Mouse (Mus musculus) embryonic facial prominence, embryonic 12.5 days (tissue): ENCODE measurements around the gene Cdkn2b. TPM values are rescaled to one million over a fixed set of nuclear protein-coding genes. Genes with fewer than 3 reads are reported as not detected.

Source experiments
- ATAC-seq: fragments of 200-750 bp; cut with Nextera tagmentation; 2 replicates; pipeline ENCODE4 v1.8.0; 2017; ENCODE audit not compliant: insufficient number of reproducible peaks, insufficient read depth, low FRiP score, low TSS enrichment
- H3K27ac ChIP-seq: fragments of 300-500 bp; sonication (generic); 2 replicates; pipeline ENCODE4 v1.5.1; 2016; ENCODE audit warnings: mild to moderate bottlenecking
- H3K27me3 ChIP-seq: fragments of 300-500 bp; sonication (generic); 2 replicates; pipeline ENCODE4 v1.6.1; 2016; ENCODE audit warnings: mild to moderate bottlenecking, moderate library complexity
- H3K36me3 ChIP-seq: fragments of 300-500 bp; sonication (generic); 2 replicates; pipeline ENCODE4 v1.6.1; 2016; ENCODE audit warnings: mild to moderate bottlenecking
- H3K4me1 ChIP-seq: fragments of 300-500 bp; sonication (generic); 2 replicates; pipeline ENCODE4 v1.6.1; 2016
- H3K4me2 ChIP-seq: fragments of 300-500 bp; sonication (generic); replicated peaks from 2 replicates; pipeline ENCODE4 v1.6.1; 2016; ENCODE audit warnings: mild to moderate bottlenecking, moderate library complexity
- H3K4me3 ChIP-seq: fragments of 300-500 bp; sonication (generic); 2 replicates; pipeline ENCODE4 v1.5.1; 2016; ENCODE audit warnings: mild to moderate bottlenecking
- H3K9ac ChIP-seq: fragments of 300-500 bp; sonication (generic); 2 replicates; pipeline ENCODE4 v1.6.1; 2016; ENCODE audit warnings: mild to moderate bottlenecking, moderate library complexity
- H3K9me3 ChIP-seq: fragments of 300-500 bp; sonication (generic); 2 replicates; pipeline ENCODE4 v1.6.1; 2016; ENCODE audit warnings: mild to moderate bottlenecking, moderate library complexity
- WGBS: fragments of 180-500 bp; shearing (Covaris S2); methylation state at CpG from one replicate; pipeline ENCODE4 v1.1.7; 2016; 5-methylcytosine and 5-hydroxymethylcytosine counted together
- polyA plus RNA-seq: library from polyadenylated mRNA; unstranded; fragments of >200 nt; fragmentation: Nextera tagmentation; extraction: Ambion mirVana; gene quantifications from 2 replicates; pipeline ENCODE4 v1.2.1, GENCODE M21; 2016

The Cdkn2b gene
- polyA plus RNA-seq, 1 experiment from 2014 or later, result 2.0 TPM

DNA sequence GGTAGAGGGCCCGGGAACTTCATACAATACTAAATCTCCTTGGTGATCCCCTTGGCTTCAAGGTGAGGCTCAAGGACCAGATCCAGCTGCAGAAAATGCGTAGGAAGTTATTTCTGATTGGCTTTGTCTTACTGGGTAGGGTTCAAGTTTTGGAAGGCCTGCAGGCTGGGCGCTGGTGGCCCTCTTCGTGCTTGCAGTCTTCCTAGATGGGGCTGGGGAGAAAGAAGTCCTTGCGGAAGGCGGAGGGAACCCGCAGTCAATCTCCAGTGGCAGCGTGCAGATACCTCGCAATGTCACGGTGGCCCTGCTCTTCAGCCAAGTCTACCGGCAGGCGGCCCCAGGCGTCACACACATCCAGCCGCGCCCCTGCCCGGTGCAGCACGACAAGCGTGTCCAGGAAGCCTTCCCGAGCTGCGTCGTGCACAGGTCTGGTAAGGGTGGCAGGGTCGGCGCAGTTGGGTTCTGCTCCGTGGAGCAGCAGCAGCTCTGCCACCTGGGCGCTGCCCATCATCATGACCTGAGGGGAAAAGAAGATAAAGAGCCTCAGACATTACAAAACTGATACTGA is 4.0 kb downstream of the Cdkn2b start:
- Histone ChIP-seq H3K4me2 (no peak overlapping the region), H3K9me3 (no peaks in the 10 kb centered on the region), H3K4me1 (peaks cover 11% of the 10 kb centered on the region; the same call in 1 of the 2 replicates), H3K27me3 (peaks cover 86% of the 10 kb centered on the region), H3K36me3 (no peaks in the 10 kb centered on the region), H3K9ac (no peak overlapping the region), H3K27ac (no peak overlapping the region), H3K4me3 (no peak overlapping the region)
- ATAC-seq, result no peak
- under 1% methylated on average over 25 of the region's 25 CpGs for WGBS

DNA sequence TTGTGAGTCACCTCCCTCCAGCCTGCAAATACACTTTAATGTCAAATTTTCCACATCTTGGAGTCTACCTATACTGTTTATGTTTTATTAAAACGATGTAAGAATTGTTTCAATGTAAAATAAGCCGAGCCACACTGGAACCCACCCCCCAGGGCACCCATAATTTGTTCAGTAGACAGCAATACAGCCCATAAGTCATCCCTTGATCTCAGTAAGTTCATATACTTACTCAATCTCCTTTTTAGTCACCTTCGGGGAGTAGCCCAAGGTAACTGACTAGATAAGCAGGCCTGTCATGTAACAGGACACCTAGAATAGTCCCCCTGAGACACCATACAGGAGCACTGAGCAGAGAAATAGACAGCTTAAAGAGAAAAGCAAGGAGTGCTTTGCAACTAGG is 5.1 kb downstream of the Cdkn2b start:
- Histone ChIP-seq H3K9ac (no peak overlapping the region), H3K36me3 (no peaks in the 10 kb centered on the region), H3K4me3 (no peak overlapping the region), H3K9me3 (no peaks in the 10 kb centered on the region), H3K27ac (no peak overlapping the region), H3K4me1 (peaks cover 9% of the 10 kb centered on the region; the same call in 1 of the 2 replicates), H3K27me3 (peaks cover 81% of the 10 kb centered on the region), H3K4me2 (no peak overlapping the region)
- 5% methylated on average over 3 of the region's 3 CpGs for WGBS
- no peak for ATAC-seq

DNA sequence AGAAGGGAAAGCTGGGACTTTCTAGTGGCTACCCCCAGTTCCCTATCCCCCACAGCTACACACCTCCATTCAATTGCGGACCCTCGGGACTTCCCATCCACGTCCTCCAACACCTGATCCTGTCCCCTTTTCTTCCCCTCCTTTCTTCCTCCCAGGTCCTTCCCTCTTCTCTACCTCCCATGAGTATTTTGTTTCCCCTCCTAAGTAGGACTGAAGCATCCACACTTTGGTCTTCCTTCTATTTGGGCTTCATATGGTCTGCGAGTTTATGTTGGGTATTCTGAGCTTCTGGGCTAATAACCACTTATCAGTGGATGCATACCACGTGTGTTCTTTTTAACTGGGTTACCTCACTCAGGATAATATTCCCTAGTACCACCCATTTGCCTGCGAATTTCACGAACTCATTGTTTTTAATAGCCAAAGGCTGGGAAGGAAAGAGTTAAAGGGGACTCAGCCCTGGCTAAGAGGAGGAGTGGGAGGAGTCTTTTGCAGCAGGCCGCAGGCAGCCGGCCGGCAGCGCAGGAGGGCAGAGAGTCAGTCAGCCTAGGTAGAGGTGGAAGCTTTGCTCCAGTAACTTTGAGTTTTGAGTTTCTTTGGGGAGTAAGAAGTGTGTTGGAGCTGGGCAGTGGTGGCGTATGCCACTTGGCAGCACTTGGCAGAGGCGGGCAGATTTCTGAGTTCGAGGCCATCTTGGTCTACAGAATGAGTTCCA is 7.4 kb downstream of the Cdkn2b start:
- peaks cover 3% of the 10 kb centered on the region; the same call in 1 of the 2 replicates for H3K4me1 ChIP-seq
- no peaks in the 10 kb centered on the region for H3K36me3 ChIP-seq
- H3K4me2 ChIP-seq, result no peak overlapping the region
- no peak overlapping the region for H3K27ac ChIP-seq
- no peaks in the 10 kb centered on the region for H3K9me3 ChIP-seq
- 1% methylated on average over 14 of the region's 14 CpGs for WGBS
- no peak overlapping the region for H3K4me3 ChIP-seq
- peaks cover 81% of the 10 kb centered on the region for H3K27me3 ChIP-seq
- 0 out of 2 replicates have a peak, but pooled peaks have one; percentile 56 for ATAC-seq
- no peak overlapping the region for H3K9ac ChIP-seq

DNA sequence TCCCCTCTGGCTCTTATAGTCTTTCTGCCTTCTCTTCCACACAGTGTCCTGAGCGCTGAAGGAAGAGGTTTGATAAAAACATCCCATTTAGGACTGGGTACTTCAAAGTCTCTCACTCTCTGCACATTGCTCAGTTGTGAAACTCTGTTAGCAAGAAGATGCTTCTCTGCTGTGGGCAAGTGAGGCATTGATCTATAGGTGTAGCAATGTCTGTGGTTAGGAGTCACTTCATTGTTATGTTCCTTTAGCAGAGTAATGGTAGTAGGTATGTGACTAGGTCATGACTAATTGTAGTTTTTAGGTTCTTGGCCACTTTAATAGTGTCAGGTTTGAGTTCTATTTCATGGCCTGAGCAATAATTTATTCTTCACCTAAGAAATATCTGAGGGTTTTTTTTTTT is 8.7 kb downstream of the Cdkn2b start:
- Histone ChIP-seq H3K27ac (no peak overlapping the region), H3K9ac (no peak overlapping the region), H3K9me3 (no peaks in the 10 kb centered on the region), H3K27me3 (peaks cover 80% of the 10 kb centered on the region), H3K4me1 (peaks cover 3% of the 10 kb centered on the region; the same call in 1 of the 2 replicates), H3K4me3 (no peak overlapping the region), H3K36me3 (no peaks in the 10 kb centered on the region), H3K4me2 (no peak overlapping the region)
- ATAC-seq, result no peak
- 6% methylated on average over 1 of the region's 1 CpGs for WGBS

DNA sequence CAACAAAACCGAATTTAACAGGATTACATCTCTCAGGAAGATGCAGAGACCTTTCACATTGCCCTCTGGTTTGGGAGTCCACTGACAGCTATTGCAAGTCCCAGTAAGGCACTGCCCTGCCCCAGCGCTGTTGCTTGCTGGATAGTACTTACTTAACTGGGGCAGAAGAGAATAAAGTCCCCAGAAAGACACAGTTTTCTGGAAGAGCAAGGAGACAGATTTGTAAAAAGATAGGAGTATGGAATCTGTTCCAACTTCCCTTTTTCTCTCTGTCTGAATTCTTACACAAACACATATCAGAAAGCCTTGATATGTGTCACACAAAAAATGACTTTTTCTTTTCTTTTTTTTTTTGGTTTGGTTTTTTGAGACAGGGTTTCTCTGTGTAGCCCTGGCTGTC is 11.1 kb downstream of the Cdkn2b start:
- 1% methylated on average over 2 of the region's 2 CpGs for WGBS
- ATAC-seq, result no peak

DNA sequence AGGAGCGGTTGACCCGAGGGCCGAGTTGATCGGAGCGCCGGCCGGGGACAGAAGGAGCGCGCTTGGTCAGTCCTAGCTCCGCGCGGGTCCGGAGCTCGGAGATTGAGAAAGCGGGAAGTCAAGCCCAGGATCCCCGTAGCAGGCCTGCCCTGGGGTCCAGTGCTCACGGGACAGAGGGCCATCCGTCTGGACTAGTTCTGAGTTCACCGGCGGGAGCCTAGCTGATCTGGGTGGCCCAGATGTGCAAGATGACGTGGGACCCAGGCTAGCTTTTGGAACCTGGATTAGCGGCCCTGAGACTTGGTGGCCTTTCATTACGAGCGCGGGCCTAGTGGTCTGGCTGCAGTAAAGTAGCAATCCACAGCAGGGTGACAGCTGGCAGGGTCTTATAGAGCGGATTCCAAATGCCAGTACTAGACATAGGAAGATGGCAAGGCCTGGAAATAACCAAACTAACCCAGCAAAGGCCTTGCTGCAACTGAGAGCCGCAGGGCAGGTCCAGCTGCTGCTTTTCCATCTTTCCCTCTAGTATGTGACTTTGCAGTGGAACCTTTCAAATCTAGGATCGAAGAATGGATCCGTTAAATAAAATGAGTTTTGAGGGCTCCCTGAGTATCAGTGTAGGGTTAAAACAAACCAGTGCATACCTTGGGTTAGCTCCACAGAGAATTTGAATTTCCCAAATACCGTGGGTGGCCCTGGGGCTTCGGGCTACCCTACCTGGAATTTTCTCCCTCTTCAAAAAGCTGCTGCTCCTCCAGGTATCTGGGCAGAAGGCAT is 15.2 kb downstream of the Cdkn2b start:
- ATAC-seq, result 0 out of 2 replicates have a peak, but pooled peaks have one; percentile 12
- Histone ChIP-seq H3K27ac (no peak overlapping the region), H3K4me3 (peak overlapping the region; percentile 50)

More for the DNA sequence above, 11.1 kb downstream of the Cdkn2b start:
- Histone ChIP-seq H3K9ac (no peak overlapping the region), H3K9me3 (no peaks in the 10 kb centered on the region), H3K4me3 (no peak overlapping the region), H3K27me3 (peaks cover 81% of the 10 kb centered on the region), H3K36me3 (no peaks in the 10 kb centered on the region), H3K4me2 (no peak overlapping the region), H3K27ac (no peak overlapping the region), H3K4me1 (peaks cover 3% of the 10 kb centered on the region; the same call in 1 of the 2 replicates)

DNA sequence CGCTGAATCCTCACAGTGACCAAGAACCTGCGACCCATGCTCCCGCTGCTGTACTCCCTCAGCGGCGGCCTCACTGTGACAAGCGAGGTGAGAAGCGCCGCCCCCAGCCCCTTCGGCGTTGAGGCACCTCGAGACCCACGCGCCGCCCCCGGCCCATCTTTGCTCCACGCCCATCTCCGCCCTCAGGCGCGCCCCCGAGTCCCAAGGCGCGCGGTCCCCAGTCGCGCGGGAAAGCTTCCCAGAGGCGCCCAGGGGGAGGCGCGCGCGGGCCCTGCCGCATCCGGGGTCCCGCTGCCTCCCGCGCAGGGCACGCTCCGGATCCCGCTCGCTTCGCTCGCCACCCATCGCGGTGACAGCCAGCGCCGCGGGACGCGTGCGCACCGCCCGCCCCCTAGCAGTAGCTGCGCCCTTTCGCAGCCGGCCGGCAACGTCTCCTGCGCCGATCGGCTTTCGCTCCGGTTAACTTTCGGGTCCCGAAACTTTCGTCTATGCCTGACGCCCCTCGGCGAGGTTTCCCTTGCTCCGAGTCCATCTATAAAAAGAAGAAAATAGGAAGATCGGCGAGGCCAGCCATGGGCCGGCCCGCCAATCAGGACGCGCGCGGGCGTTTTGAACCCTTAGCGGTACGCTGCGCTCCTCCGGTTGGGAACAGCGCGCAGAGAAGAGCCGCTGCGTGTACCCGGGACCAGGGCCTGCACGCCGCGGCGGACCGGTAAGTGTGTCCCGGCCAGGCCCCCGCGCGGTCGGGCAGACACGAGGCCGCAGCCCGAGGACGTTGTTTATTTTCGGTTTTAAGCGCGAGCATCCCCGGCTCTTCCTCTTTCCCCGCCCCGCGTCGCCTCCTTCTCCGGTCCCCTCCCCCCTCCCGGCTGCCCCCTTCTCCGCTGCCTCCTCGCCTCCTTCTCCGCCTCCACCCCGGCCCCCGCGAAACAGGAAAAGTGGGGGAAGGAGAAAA is 16.1 kb downstream of the Cdkn2b start, which contains the start of gene Cdkn2a:
Gene Cdkn2a (minus strand): TSS at position 168 of the 955 bp plus-strand sequence.
- ATAC-seq, result peak; percentile 64
- WGBS, result under 1% methylated on average over 106 of the region's 117 CpGs
- no peak within 1 kb of the TSS for H3K27ac ChIP-seq
- peak within 1 kb of the TSS; percentile 96 for H3K4me2 ChIP-seq
- H3K9me3 ChIP-seq, result no peaks in the 10 kb centered on the region
- H3K9ac ChIP-seq, result peak within 1 kb of the TSS; percentile 43
- H3K36me3 ChIP-seq, result no peaks in the 10 kb centered on the region
- peaks cover 85% of the 10 kb centered on the region for H3K27me3 ChIP-seq
- peaks cover 6% of the 10 kb centered on the region for H3K4me1 ChIP-seq
- peak within 1 kb of the TSS; percentile 50 for H3K4me3 ChIP-seq

More for the DNA sequence above, 15.2 kb downstream of the Cdkn2b start:
- no peaks in the 10 kb centered on the region for H3K9me3 ChIP-seq
- peak overlapping the region; percentile 96 for H3K4me2 ChIP-seq
- peaks cover 6% of the 10 kb centered on the region for H3K4me1 ChIP-seq
- H3K27me3 ChIP-seq, result peaks cover 85% of the 10 kb centered on the region
- no peaks in the 10 kb centered on the region for H3K36me3 ChIP-seq
- 1% methylated on average over 31 of the region's 31 CpGs for WGBS
- no peak overlapping the region for H3K9ac ChIP-seq

DNA sequence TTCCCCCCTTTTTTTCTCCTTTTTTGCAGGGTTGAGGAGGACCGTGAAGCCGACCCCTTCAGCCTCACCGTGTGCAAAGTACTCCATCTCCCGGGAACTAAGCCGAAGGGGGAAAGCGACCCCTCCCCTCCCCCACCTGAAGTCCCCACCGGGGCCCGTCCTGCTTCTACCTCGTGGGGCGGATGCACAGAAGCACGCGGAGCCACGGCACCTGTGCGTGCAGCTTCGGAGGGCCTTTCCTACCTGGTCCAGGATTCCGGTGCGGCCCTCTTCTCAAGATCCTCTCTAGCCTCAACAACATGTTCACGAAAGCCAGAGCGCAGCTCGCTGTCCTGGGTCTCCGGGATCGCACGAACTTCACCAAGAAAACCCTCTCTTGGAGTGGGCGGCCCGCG is 16.8 kb downstream of the Cdkn2b start:
- under 1% methylated on average over 26 of the region's 26 CpGs for WGBS
- H3K4me1 ChIP-seq, result peaks cover 6% of the 10 kb centered on the region
- no peaks in the 10 kb centered on the region for H3K9me3 ChIP-seq
- peak overlapping the region; percentile 50 for H3K4me3 ChIP-seq
- peak; percentile 23; the same call in 1 of the 2 replicates for ATAC-seq
- H3K27me3 ChIP-seq, result peaks cover 86% of the 10 kb centered on the region
- no peak overlapping the region for H3K9ac ChIP-seq
- peak overlapping the region; percentile 96 for H3K4me2 ChIP-seq
- H3K36me3 ChIP-seq, result no peaks in the 10 kb centered on the region
- H3K27ac ChIP-seq, result no peak overlapping the region

DNA sequence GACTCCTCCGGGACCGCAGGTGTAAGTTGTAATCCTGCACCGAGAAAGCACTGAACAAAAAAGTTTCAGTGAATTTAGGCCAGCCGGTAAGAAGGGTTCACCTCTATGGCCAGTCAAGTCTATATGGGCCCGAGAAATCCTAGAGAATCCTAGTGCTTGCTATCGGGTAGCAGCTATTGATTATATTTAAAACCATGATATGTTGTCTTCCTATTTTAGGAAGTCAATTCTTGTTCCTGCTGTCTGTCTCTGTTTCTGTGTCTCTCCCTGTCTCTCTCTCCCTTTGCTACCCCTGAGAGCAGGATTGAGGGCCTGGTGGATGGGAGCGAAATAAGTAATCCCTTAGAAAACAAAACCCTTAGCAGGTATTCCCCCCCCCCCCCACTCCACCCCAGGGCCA is 17.3 kb downstream of the Cdkn2b start:
- H3K36me3 ChIP-seq, result no peaks in the 10 kb centered on the region
- no peak overlapping the region for H3K9ac ChIP-seq
- H3K4me3 ChIP-seq, result no peak overlapping the region
- H3K9me3 ChIP-seq, result no peaks in the 10 kb centered on the region
- H3K27ac ChIP-seq, result no peak overlapping the region
- ATAC-seq, result no peak
- H3K27me3 ChIP-seq, result peaks cover 91% of the 10 kb centered on the region
- peaks cover 6% of the 10 kb centered on the region for H3K4me1 ChIP-seq
- WGBS, result 5% methylated on average over 7 of the region's 7 CpGs
- H3K4me2 ChIP-seq, result no peak overlapping the region

DNA sequence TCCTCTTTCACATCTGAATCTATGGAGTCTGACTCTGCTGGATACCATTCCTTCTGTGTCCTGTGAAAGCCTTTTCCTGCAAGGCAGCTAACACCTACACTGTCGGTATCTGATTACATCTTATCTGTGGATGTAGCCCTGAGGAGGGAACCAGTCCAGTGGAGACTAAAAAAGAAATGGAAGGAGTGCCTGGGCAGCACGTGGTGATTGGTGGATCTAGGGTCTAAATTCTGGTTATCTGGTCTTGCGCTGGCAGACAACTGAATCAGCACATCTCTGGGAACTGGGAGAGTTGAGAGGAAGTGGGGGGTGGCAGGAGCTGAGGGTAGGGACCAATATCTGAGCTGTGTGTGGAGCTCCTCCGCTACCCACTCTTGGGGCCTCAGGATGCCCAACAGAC is 21.8 kb downstream of the Cdkn2b start:
- no peaks in the 10 kb centered on the region for H3K9me3 ChIP-seq
- ATAC-seq, result no peak
- H3K27ac ChIP-seq, result no peak overlapping the region
- no peak overlapping the region for H3K4me2 ChIP-seq
- WGBS, result 3% methylated on average over 4 of the region's 4 CpGs
- H3K9ac ChIP-seq, result no peak overlapping the region
- peaks cover 82% of the 10 kb centered on the region for H3K27me3 ChIP-seq
- no peaks in the 10 kb centered on the region for H3K36me3 ChIP-seq
- no peak overlapping the region for H3K4me3 ChIP-seq
- peaks cover under 1% of the 10 kb centered on the region for H3K4me1 ChIP-seq

DNA sequence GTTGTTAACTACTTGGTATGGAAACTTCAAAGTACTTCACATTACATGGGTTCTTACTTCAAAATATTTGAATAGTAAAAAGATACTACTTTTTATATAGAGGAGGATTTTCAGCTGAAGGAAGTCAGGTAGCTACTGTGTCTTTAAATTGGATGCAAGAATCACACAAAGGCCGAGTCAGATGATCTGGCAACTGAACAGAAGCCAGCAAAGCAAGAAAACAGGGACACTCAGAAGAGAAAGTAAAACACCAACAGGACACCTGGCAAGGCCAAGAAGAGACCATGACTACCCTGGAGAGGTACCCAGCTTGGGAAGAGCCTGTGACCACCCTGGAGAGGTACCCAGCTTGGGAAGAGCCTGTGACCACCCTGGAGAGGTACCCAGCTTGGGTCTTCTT is 24.3 kb downstream of the Cdkn2b start:
- Histone ChIP-seq H3K4me3 (no peak overlapping the region), H3K27ac (no peak overlapping the region), H3K4me1 (peaks cover 4% of the 10 kb centered on the region; the same call in 1 of the 2 replicates), H3K9me3 (no peaks in the 10 kb centered on the region), H3K27me3 (peaks cover 84% of the 10 kb centered on the region), H3K36me3 (no peaks in the 10 kb centered on the region), H3K9ac (no peak overlapping the region), H3K4me2 (no peak overlapping the region)
- ATAC-seq, result no peak
- 6% methylated on average over 1 of the region's 1 CpGs for WGBS
